Mouse (Mus musculus) lung, embryonic 14.5 days (tissue): ENCODE results near the gene Gpr18. TPM values are rescaled to one million over a fixed set of nuclear protein-coding genes. Genes with fewer than 3 reads are reported as not detected.

Experiments used
- ATAC-seq: fragments of 200-750 bp; cut with Nextera tagmentation; 2 replicates; pipeline ENCODE4 v1.8.0; 2017; ENCODE audit warnings: mild to moderate bottlenecking, moderate TSS enrichment, moderate library complexity; ENCODE audit not compliant: insufficient read depth
- DNase-seq: peaks from one replicate; pipeline ENCODE4 v3.0.0-alpha.2; 2015
- H3K27ac ChIP-seq: fragments of 300-500 bp; sonication (generic); 2 replicates; pipeline ENCODE4 v1.5.1; 2014; ENCODE audit warnings: low read depth, mild to moderate bottlenecking, moderate library complexity
- H3K27me3 ChIP-seq: fragments of 300-500 bp; sonication (generic); 2 replicates; pipeline ENCODE4 v1.6.1; 2014; ENCODE audit warnings: low read length, control low read depth; ENCODE audit not compliant: insufficient read depth
- H3K36me3 ChIP-seq: fragments of 300-500 bp; sonication (generic); 2 replicates; pipeline ENCODE4 v1.6.1; 2014; ENCODE audit warnings: control low read depth; ENCODE audit not compliant: insufficient read depth
- H3K4me1 ChIP-seq: fragments of 300-500 bp; sonication (generic); 2 replicates; pipeline ENCODE4 v1.6.1; 2014; ENCODE audit warnings: antibody characterized with exemption, control low read depth; ENCODE audit not compliant: insufficient read depth
- H3K4me2 ChIP-seq: fragments of 300-500 bp; sonication (generic); 2 replicates; pipeline ENCODE4 v1.6.1; 2014; ENCODE audit warnings: mild to moderate bottlenecking
- H3K4me3 ChIP-seq: fragments of 300-500 bp; sonication (generic); 2 replicates; pipeline ENCODE4 v1.5.1; 2014; ENCODE audit warnings: low read depth, low read length
- H3K9ac ChIP-seq: fragments of 300-500 bp; sonication (generic); 2 replicates; pipeline ENCODE4 v1.6.1; 2014
- H3K9me3 ChIP-seq: fragments of 300-500 bp; sonication (generic); 2 replicates; pipeline ENCODE4 v1.6.1; 2016; ENCODE audit warnings: low read depth, low read length, control low read depth
- CTCF ChIP-seq: IDR thresholded peaks from 2 replicates; pipeline ENCODE4 v1.5.1; 2016; ENCODE audit warnings: antibody characterized with exemption, low read depth
- WGBS: fragments of 180-500 bp; shearing (Covaris S2); extraction: QIAGEN DNeasy Blood & Tissue Kit; methylation state at CpG from one replicate; pipeline ENCODE4 v1.1.7; 2014; 5-methylcytosine and 5-hydroxymethylcytosine counted together
- polyA plus RNA-seq: library from polyadenylated mRNA; unstranded; fragments of >200 nt; fragmentation: Nextera tagmentation; extraction: Ambion mirVana; gene quantifications from 2 replicates; pipeline ENCODE4 v1.2.1, GENCODE M21; 2014

Gene Gpr18
- polyA plus RNA-seq, 1 experiment from 2014 or later: 0.47 TPM

DNA sequence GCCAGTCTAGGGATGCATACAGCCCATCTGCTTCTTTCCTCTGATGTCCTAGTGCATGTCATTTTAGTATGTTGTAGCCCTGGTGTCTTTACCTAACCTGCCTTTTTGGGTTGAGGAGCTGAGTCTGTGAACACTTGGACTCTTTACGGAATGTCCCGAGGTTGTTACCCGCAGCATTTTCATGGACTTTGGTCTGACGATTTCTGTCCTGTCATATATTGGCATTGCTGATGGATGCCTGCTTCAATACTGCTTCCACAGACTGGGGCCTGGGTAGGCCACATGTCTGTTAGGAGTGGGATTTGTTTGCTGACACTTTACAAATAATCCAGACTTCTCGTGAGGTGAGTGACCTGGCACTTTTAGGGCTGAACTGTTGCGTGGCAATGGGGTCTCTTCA lies 21.8 kb downstream of the Gpr18 start:
- Histone ChIP-seq H3K4me2 (no peak overlapping the region), H3K9me3 (no peaks in the 10 kb centered on the region), H3K4me1 (no peaks in the 10 kb centered on the region), H3K9ac (no peak overlapping the region), H3K27ac (no peak overlapping the region), H3K36me3 (no peaks in the 10 kb centered on the region), H3K27me3 (no peaks in the 10 kb centered on the region), H3K4me3 (no peak overlapping the region)
- DNase-seq: no peak
- ATAC-seq: no peak
- 66% methylated on average over 6 of the region's 6 CpGs for WGBS
- no peak for TF ChIP-seq CTCF

DNA sequence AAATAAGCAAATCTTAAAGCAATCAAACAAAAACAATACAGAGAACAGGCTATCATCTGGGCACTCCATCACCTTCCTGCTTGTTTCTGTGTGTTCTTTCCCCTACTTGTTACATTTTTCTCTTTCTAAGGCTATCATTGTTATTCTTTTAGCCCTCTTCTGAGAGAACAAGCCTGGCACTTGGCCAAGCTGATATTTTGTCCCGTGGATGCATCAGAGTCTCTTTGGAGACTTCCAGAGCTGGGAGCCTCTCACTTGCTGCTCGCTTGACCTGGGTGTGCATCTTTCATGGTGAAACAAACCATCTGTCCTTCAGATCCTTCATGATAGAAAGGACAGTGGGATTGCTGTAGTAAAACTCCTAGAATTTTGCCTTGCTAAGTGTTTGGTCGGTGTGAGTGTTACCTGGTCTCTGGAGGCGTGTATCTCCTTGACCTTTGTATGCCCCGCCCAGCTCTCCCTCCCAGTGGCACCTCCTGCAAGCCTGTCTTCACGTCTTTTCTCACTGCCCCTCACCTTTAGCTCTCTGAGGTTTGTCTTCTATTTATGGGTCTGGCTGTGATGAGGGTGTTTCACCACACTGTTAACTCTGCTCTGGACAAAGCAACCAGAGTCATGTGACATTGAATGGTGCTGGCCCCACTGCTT lies 31.3 kb downstream of the Gpr18 start:
- H3K4me1 ChIP-seq: peaks cover 3% of the 10 kb centered on the region; the same call in 1 of the 2 replicates
- no peaks in the 10 kb centered on the region for H3K9me3 ChIP-seq
- no peak overlapping the region for H3K4me2 ChIP-seq
- 41% methylated on average over 6 of the region's 6 CpGs for WGBS
- DNase-seq: peak; percentile 71
- no peaks in the 10 kb centered on the region for H3K27me3 ChIP-seq
- H3K4me3 ChIP-seq: no peak overlapping the region
- no peak for TF ChIP-seq CTCF
- no peak overlapping the region for H3K9ac ChIP-seq
- ATAC-seq: no peak
- no peak overlapping the region for H3K27ac ChIP-seq
- 0 out of 2 replicates have a peak, but pooled peaks cover 4% of the 10 kb centered on the region for H3K36me3 ChIP-seq

- ATAC-seq (no peak), DNase-seq (no peak)
- Histone ChIP-seq H3K36me3 (0 out of 2 replicates have a peak, but pooled peaks cover 4% of the 10 kb centered on the region), H3K9ac (no peak overlapping the region), H3K9me3 (no peaks in the 10 kb centered on the region), H3K27ac (no peak overlapping the region), H3K4me3 (no peak overlapping the region), H3K27me3 (no peaks in the 10 kb centered on the region), H3K4me2 (no peak overlapping the region), H3K4me1 (peaks cover 3% of the 10 kb centered on the region; the same call in 1 of the 2 replicates)
- TF ChIP-seq CTCF: no peak
- 77% methylated on average over 7 of the region's 7 CpGs for WGBS
Observed at GRCm38 (mm10) chr14:121881211-121881610, 34.4 kb downstream of the Gpr18 start.

GRCm38 (mm10) chr14:121879266-121879840 lies 36.2 kb downstream of the Gpr18 start:
- ATAC-seq: no peak
- peak overlapping the region; percentile 96 for H3K4me2 ChIP-seq
- H3K27me3 ChIP-seq: no peaks in the 10 kb centered on the region
- 5% methylated on average over 16 of the region's 16 CpGs for WGBS
- H3K27ac ChIP-seq: no peak overlapping the region; the same call in 1 of the 2 replicates
- TF ChIP-seq CTCF: no peak
- H3K4me3 ChIP-seq: peak overlapping the region; percentile 97
- H3K9me3 ChIP-seq: no peaks in the 10 kb centered on the region
- H3K36me3 ChIP-seq: no peaks in the 10 kb centered on the region
- DNase-seq: peak; percentile 40
- H3K9ac ChIP-seq: peak overlapping the region; percentile 90
- H3K4me1 ChIP-seq: peaks cover 2% of the 10 kb centered on the region; the same call in 1 of the 2 replicates

GRCm38 (mm10) chr14:121878859-121879206 lies 36.7 kb downstream of the Gpr18 start:
- Histone ChIP-seq H3K9ac (peak overlapping the region; percentile 90), H3K4me1 (no peaks in the 10 kb centered on the region), H3K9me3 (no peaks in the 10 kb centered on the region), H3K27me3 (no peaks in the 10 kb centered on the region), H3K36me3 (no peaks in the 10 kb centered on the region), H3K4me3 (peak overlapping the region; percentile 97), H3K27ac (peak overlapping the region; percentile 77), H3K4me2 (peak overlapping the region; percentile 96)
- DNase-seq (no peak), ATAC-seq (no peak; the same call in 1 of the 2 replicates)
- no peak for TF ChIP-seq CTCF
- WGBS: 0% methylated on average over 27 of the region's 27 CpGs

DNA sequence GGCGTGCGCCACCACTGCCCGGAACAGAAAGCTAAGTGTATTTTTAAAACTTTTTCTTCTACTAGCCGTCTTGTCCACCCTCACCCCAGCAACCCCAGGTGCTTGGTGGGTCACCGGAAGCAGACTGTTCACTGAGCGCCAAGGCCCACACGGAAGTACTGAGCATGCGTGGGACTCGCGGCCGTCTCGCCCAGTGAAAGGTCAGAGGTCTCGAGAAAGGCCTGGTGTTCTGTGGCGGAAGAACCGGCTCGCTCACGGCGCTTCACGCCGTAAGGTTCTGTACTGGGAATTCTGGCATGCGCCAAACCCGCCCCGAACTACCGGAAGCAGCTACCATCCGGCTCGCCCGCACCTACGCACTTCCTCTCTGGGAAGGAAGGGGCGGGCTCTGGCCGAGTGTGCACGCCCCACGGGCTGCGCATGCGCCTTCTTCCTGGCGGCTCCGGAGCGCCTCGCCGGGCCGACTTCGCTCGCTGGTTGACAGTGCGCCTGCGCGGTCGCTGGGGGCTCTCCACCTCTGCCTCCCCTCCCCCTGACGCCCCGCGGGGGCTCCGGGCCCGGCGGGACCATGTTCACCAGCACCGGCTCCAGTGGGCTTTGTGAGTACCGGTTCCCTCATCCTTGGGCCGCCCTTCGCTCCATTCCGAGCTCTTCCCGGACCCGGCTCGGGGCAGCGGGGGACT lies 37.3 kb downstream of the Gpr18 start, which contains the start of gene Ubac2:
Gene Ubac2 (plus strand): TSS at position 445 of the 683 bp plus-strand sequence.
- no peaks in the 10 kb centered on the region for H3K27me3 ChIP-seq
- no peaks in the 10 kb centered on the region for H3K4me1 ChIP-seq
- peak within 1 kb of the TSS; percentile 97 for H3K27ac ChIP-seq
- H3K9me3 ChIP-seq: no peaks in the 10 kb centered on the region
- H3K4me3 ChIP-seq: peak within 1 kb of the TSS; percentile 97
- peak within 1 kb of the TSS; percentile 96 for H3K4me2 ChIP-seq
- no peak; the same call in 1 of the 2 replicates for TF ChIP-seq CTCF
- no peaks in the 10 kb centered on the region for H3K36me3 ChIP-seq
- peak within 1 kb of the TSS; percentile 90 for H3K9ac ChIP-seq
- ATAC-seq (peak; percentile 99), DNase-seq (peak; percentile 99)
- WGBS: under 1% methylated on average over 61 of the region's 61 CpGs

DNA sequence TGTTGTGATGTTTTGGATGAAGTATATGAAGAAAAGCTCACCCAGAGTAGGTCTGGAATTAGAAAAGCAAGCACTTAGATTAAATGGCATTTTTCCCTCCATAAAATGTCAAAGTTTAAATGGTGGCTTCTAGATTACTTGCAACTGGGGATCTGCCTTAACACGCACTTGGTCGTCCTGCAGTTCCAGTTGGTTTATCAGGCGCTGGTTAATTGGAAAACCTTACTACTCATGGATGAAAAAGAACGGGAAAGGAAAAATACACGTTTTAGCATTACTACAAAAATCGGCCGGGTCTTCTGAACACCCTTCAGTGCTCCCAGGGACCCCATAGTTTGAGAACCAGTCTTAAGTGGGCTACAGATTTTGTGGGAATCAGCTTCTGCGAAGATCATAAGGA lies 37.9 kb downstream of the Gpr18 start:
- Histone ChIP-seq H3K36me3 (no peaks in the 10 kb centered on the region), H3K4me2 (peak overlapping the region; percentile 96), H3K9ac (peak overlapping the region; percentile 90), H3K27me3 (no peaks in the 10 kb centered on the region), H3K9me3 (no peaks in the 10 kb centered on the region), H3K27ac (peak overlapping the region; percentile 97; the same call in 1 of the 2 replicates), H3K4me3 (peak overlapping the region; percentile 97), H3K4me1 (no peaks in the 10 kb centered on the region)
- ATAC-seq (no peak), DNase-seq (peak; percentile 15)
- 29% methylated on average over 8 of the region's 8 CpGs for WGBS
- no peak for TF ChIP-seq CTCF
